23 mouse cellular contexts compared by ENCODE assay signal in genomic region chr7:83724541-83724940, GRCm38 (mm10). TPM values are rescaled to one million over a fixed set of nuclear protein-coding genes. Genes with fewer than 3 reads are reported as not detected.
DNase-seq lines count a peak whose midpoint lies in the region; ATAC-seq and TF ChIP-seq lines count a peak whose summit lies in the region.
"Had no signal": no experiment of that assay in that cellular context is flagged by ENCODE, and none has a peak within 500 bp of the region (broad histone marks: within the 10 kb centered on the region; RNA-seq: fewer than 3 reads in every experiment).

No protein-coding gene starts in this region.

- peaks cover 65% of the 10 kb centered on the region for H3K4me1 ChIP-seq in cerebellum, adult 2 months (ENCODE audit: control insufficient read depth, insufficient read depth, low read length)
- H3K4me1 ChIP-seq in midbrain, embryonic 11.5 days (ENCODE audit: control insufficient read depth, insufficient read depth, low read length): no peaks in the 10 kb centered on the region
- H3K4me1 ChIP-seq in midbrain, postnatal 0 days (ENCODE audit: insufficient read depth, low read length): no peaks in the 10 kb centered on the region
- H3K4me1 ChIP-seq: forebrain, embryonic 12.5 days; forebrain, embryonic 15.5 days; hindbrain, embryonic 10.5 days; hindbrain, embryonic 13.5 days had no signal

- peak in 1 of 2 experiments; percentile 25 for DNase-seq in cerebellum, adult 2 months
- no peak for DNase-seq in cerebellum, adult 11 months
- DNase-seq in heart, adult 18-20 months: peak; percentile 20 to 32
- no peak for DNase-seq in heart, postnatal 25 days (ENCODE audit: low spot score)
- peak; percentile 75 for DNase-seq in midbrain, embryonic 11.5 days (ENCODE audit: low spot score, missing footprints)
- no peak for DNase-seq in midbrain, postnatal 0 days (ENCODE audit: low spot score)
- no peak for DNase-seq in urinary bladder, postnatal 25 days (ENCODE audit: low spot score)
- DNase-seq: adrenal gland, adult 8-10 months; adrenal gland, postnatal 25 days; embryo, embryonic 11 days; gastrocnemius, postnatal 10 days; heart, adult 2 months; heart, postnatal 36 days had no signal

- no peak for TF ChIP-seq CTCF in cerebellum, adult 2 months (IDR thresholded peaks at IDR 0.05; ENCODE audit: borderline replicate concordance, insufficient read depth, low read depth, low read length)
- TF ChIP-seq CTCF in midbrain, postnatal 0 days (IDR thresholded peaks at IDR 0.05): no peak

- peak overlapping the region; percentile 28 for H3K4me3 ChIP-seq in cerebellum, adult 2 months (replicated peaks; ENCODE audit: insufficient read depth, low read depth, low read length)
- H3K4me3 ChIP-seq in midbrain, embryonic 11.5 days (ENCODE audit: low read depth, low read length): no peak overlapping the region
- H3K4me3 ChIP-seq in midbrain, postnatal 0 days (ENCODE audit: low read depth, low read length): no peak overlapping the region
- H3K4me3 ChIP-seq: embryonic facial prominence, embryonic 10.5 days; embryonic facial prominence, embryonic 13.5 days; erythroblast, embryonic 14.5 days; forebrain, embryonic 12.5 days; forebrain, embryonic 15.5 days; heart, adult 2 months; heart, embryonic 10.5 days; hindbrain, embryonic 10.5 days; hindbrain, embryonic 13.5 days had no signal

- no peaks in the 10 kb centered on the region for H3K9me3 ChIP-seq in midbrain, embryonic 11.5 days (ENCODE audit: control insufficient read depth, low read length)
- H3K9me3 ChIP-seq in midbrain, postnatal 0 days (ENCODE audit: low read length): no peaks in the 10 kb centered on the region
- H3K9me3 ChIP-seq: embryonic facial prominence, embryonic 10.5 days; embryonic facial prominence, embryonic 13.5 days; forebrain, embryonic 12.5 days; forebrain, embryonic 15.5 days; heart, embryonic 10.5 days; hindbrain, embryonic 10.5 days; hindbrain, embryonic 13.5 days had no signal

- H3K4me2 ChIP-seq in midbrain, embryonic 11.5 days: no peak overlapping the region
- H3K4me2 ChIP-seq in midbrain, postnatal 0 days (ENCODE audit: low read depth, low read length, poor library complexity, severe bottlenecking): no peak overlapping the region
- H3K4me2 ChIP-seq: embryonic facial prominence, embryonic 13.5 days; forebrain, embryonic 12.5 days; forebrain, embryonic 15.5 days; hindbrain, embryonic 13.5 days had no signal

- peak overlapping the region; percentile 86 for H3K27ac ChIP-seq in cerebellum, adult 2 months (ENCODE audit: insufficient read depth, low read length)
- H3K27ac ChIP-seq in midbrain, embryonic 11.5 days (ENCODE audit: low read depth, low read length): no peak overlapping the region
- H3K27ac ChIP-seq in midbrain, postnatal 0 days (ENCODE audit: low read depth, low read length): no peak overlapping the region
- H3K27ac ChIP-seq: embryonic facial prominence, embryonic 10.5 days; embryonic facial prominence, embryonic 13.5 days; forebrain, embryonic 12.5 days; forebrain, embryonic 15.5 days; heart, adult 2 months; heart, embryonic 10.5 days; hindbrain, embryonic 10.5 days; hindbrain, embryonic 13.5 days had no signal

- intact Hi-C loops in heart, postnatal 25 days (cut with DNase I): no loop called here

- H3K27me3 ChIP-seq in cerebellum, adult 2 months (ENCODE audit: control insufficient read depth, insufficient read depth, low read length): no peaks in the 10 kb centered on the region
- H3K27me3 ChIP-seq in midbrain, embryonic 11.5 days (ENCODE audit: control insufficient read depth, insufficient read depth, low read length): no peaks in the 10 kb centered on the region
- H3K27me3 ChIP-seq in midbrain, postnatal 0 days (ENCODE audit: insufficient read depth, low read length): no peaks in the 10 kb centered on the region
- H3K27me3 ChIP-seq: embryonic facial prominence, embryonic 13.5 days; forebrain, embryonic 12.5 days; forebrain, embryonic 15.5 days; hindbrain, embryonic 13.5 days had no signal

- ATAC-seq in midbrain, embryonic 11.5 days (ENCODE audit: low FRiP score): no peak
- ATAC-seq in midbrain, postnatal 0 days (ENCODE audit: low FRiP score): no peak
- ATAC-seq: activated CD4-positive, CD25-positive, alpha-beta regulatory T cell, adult 4 months; forebrain, embryonic 15.5 days; hindbrain, embryonic 16.5 days had no signal

- no peak overlapping the region for H3K9ac ChIP-seq in midbrain, embryonic 11.5 days (ENCODE audit: low read length)
- no peak overlapping the region for H3K9ac ChIP-seq in midbrain, postnatal 0 days (replicated peaks; ENCODE audit: low read length, poor library complexity, severe bottlenecking)
- H3K9ac ChIP-seq: embryonic facial prominence, embryonic 13.5 days; forebrain, embryonic 12.5 days; forebrain, embryonic 15.5 days; hindbrain, embryonic 13.5 days had no signal

- TF ChIP-seq POLR2A in cerebellum, adult 2 months (IDR thresholded peaks at IDR 0.05; ENCODE audit: borderline replicate concordance, insufficient read depth, low read length): no peak

- no peaks in the 10 kb centered on the region for H3K36me3 ChIP-seq in midbrain, embryonic 11.5 days (ENCODE audit: control insufficient read depth, insufficient read depth, low read length)
- no peaks in the 10 kb centered on the region for H3K36me3 ChIP-seq in midbrain, postnatal 0 days (ENCODE audit: insufficient read depth, low read length)
- H3K36me3 ChIP-seq: embryonic facial prominence, embryonic 10.5 days; embryonic facial prominence, embryonic 13.5 days; forebrain, embryonic 12.5 days; forebrain, embryonic 15.5 days; heart, embryonic 10.5 days; hindbrain, embryonic 10.5 days; hindbrain, embryonic 13.5 days had no signal

- WGBS in cerebellum, adult 2 months: 12% methylated on average over 2 of the region's 2 CpGs
- WGBS in midbrain, embryonic 11.5 days: 74% methylated on average over 2 of the region's 2 CpGs
- WGBS in midbrain, postnatal 0 days: 40% methylated on average over 2 of the region's 2 CpGs

RNA-seq across cellular contexts. Expression of gene Il16, which starts 21.0 kb away (rescaled TPM):
- polyA plus RNA-seq in cerebellum, adult 2 months (2012; rRNA removed): 84.9 and 108 TPM in 2 replicates
- 1 to 10 TPM; 6.7 to 8.6 TPM for total RNA-seq in heart, adult 18-20 months (2021)
- total RNA-seq in heart, postnatal 25 days (2021): 1 to 10 TPM; 8.2 to 8.4 TPM
- polyA plus RNA-seq in midbrain, embryonic 11.5 days (2014; fragmentation: Nextera tagmentation; extraction: Ambion mirVana): 1.0 and 1.1 TPM in 2 replicates
- 0.99 and 1.7 TPM in 2 replicates for total RNA-seq in midbrain, postnatal 0 days (2014; rRNA removed)
- 0.85 and 1.0 TPM in 2 replicates for polyA plus RNA-seq in midbrain, postnatal 0 days (2015; fragmentation: Nextera tagmentation; extraction: Ambion mirVana)

Comparison
In these comparisons a context has a peak if more than half of its experiments do, and no peak if none do; other contexts are left out.
1. DNase-seq: peak in heart, adult 18-20 months (2 of 2) and midbrain, embryonic 11.5 days (single experiment); none in cerebellum, adult 11 months (single experiment), heart, postnatal 25 days (single experiment), midbrain, postnatal 0 days (single experiment) and urinary bladder, postnatal 25 days (single experiment).